Mouse (Mus musculus): ENCODE results near the gene P2ry14. TPM values are rescaled to one million over a fixed set of nuclear protein-coding genes. Genes with fewer than 3 reads are reported as not detected.

Gene P2ry14
- polyA plus RNA-seq (2014; fragmentation: Illumina TruSeq; extraction: RNeasy Lipid Tissue Mini Kit (QIAGEN cat#74804); ENCODE audit: low read depth, low replicate concordance) = 3.1 TPM

GRCm38 (mm10) chr3:59153424-59153823 lies at the start of gene P2ry14:
Gene P2ry14, minus strand, starts transcription at chr3:59153618.

DNA sequence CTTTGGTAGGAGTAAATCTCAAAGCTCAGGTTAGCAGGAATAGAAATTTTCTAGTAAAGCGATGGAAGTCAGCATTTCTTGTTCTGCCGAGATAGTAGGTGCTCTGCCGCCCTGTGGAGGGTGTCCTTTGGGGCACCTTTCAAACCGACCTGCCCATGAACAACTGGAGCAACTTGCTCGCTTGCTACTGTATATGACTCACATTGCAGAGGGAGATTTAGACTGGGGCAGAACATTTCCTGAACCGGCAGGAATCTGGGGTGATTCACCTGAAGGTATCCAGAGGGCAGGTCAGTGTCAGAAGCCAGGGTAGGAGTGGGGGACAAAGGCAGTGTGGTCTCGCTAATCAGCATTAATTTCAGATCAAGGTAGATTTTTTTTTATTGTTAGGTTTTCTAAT lies 41.5 kb upstream of the P2ry14 start, which contains the start of gene Gpr87:
Gene Gpr87 (minus strand): TSS at position 167 of the 400 bp plus-strand sequence.

GRCm38 (mm10) chr3:59101218-59101986 lies 52.0 kb downstream of the P2ry14 start, which contains the start of gene Gpr171:
Gene Gpr171, minus strand, starts transcription at chr3:59101821.

Other genes with a start within 250 kb of the P2ry14 start
- 2.6 TPM for gene Med12l, start 147.8 kb downstream of the P2ry14 start, polyA plus RNA-seq (2014; fragmentation: Illumina TruSeq; extraction: RNeasy Lipid Tissue Mini Kit (QIAGEN cat#74804); ENCODE audit: low read depth, low replicate concordance)
- gene Gpr171, start 51.8 kb downstream of the P2ry14 start, polyA plus RNA-seq (2014; fragmentation: Illumina TruSeq; extraction: RNeasy Lipid Tissue Mini Kit (QIAGEN cat#74804); ENCODE audit: low read depth, low replicate concordance) = 0.40 TPM
- 0.34 TPM for gene Gpr87, start 41.5 kb upstream of the P2ry14 start, polyA plus RNA-seq (2014; fragmentation: Illumina TruSeq; extraction: RNeasy Lipid Tissue Mini Kit (QIAGEN cat#74804); ENCODE audit: low read depth, low replicate concordance)
- 2.0 TPM for gene P2ry13, start 57.3 kb upstream of the P2ry14 start, polyA plus RNA-seq (2014; fragmentation: Illumina TruSeq; extraction: RNeasy Lipid Tissue Mini Kit (QIAGEN cat#74804); ENCODE audit: low read depth, low replicate concordance)
- gene P2ry12, start 109.3 kb upstream of the P2ry14 start, polyA plus RNA-seq (2014; fragmentation: Illumina TruSeq; extraction: RNeasy Lipid Tissue Mini Kit (QIAGEN cat#74804); ENCODE audit: low read depth, low replicate concordance) = 4.6 TPM
- gene Igsf10, start 190.8 kb upstream of the P2ry14 start, polyA plus RNA-seq (2014; fragmentation: Illumina TruSeq; extraction: RNeasy Lipid Tissue Mini Kit (QIAGEN cat#74804); ENCODE audit: low read depth, low replicate concordance) = 3.9 TPM